Mouse (Mus musculus) A20 (cell line): ENCODE measurements at regions not wholly inside any gene's neighbourhood (a gene's known extent, or its start where the extent isn't known, plus 50 kb on each side); places are given as distances from the start of the nearest gene placed in this dataset.

ENCODE experiments used
- DNase-seq: peaks from one replicate; pipeline ENCODE4 v3.0.0-alpha.2; 2011; ENCODE audit warnings: low read depth, low spot score

GRCm38 (mm10) chr11:57958233-57958632, 50.6 kb upstream of the Larp1 start:
- DNase-seq = peak; percentile 29

DNA sequence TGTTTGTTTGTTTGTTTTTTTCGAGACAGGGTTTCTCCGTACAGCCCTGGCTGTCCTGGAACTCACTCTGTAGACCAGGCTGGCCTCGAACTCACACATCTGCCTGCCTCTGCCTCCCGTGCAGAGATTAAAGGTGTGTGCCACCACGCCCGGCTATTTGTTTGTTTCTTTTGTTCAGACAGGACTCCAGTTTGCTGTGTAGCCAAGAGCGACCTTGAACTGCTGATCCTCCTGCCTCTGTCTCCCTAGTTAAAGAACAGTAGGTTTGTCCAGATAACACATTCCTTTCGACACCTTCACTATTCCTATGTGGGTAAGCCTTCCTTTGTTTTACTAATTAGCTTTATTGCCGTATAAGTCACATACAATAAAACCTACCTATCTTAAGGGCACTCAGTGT, 52.0 kb upstream of the Larp1 start:
- DNase-seq = no peak

DNA sequence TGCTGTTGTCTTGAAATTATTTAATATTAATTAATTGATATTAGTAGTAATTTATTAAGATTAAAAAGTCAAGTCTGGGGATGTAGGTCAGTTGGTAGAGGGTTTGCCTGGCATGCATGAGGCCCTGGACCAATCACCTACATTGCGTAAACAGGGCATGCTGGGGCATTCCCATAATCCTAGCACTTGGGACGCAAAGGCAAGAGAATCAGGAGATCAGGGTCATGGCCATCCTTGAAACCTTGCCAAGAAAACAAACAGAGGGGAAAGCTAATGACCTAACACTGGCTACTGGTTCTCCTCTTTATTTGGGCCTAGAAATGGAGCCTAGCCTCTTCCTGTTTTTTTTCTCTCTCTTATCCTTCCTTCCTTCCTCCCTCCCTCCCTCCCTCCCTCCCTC, 52.8 kb upstream of the Larp1 start:
- DNase-seq = no peak

DNA sequence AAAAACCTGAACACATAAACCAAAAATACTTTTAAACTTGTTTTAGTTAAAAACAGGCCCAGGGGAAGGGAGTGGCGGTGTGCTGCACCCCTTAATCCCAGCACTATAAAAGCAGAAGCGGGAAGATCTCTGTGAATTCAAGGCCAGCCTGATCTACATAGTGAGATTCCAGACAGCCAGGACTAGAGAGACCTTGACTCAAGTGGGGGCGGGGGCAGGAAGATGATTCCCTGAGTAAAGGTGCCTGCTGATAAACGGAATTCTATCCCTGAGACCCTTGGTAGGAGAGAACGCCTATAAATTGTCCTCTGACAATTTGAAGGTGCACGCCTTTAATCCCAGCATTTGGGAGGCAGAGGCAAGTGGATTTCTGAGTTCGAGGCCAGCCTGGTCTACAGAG, 53.4 kb upstream of the Larp1 start:
- no peak for DNase-seq

GRCm38 (mm10) chr11:57954510-57955184, 54.2 kb upstream of the Larp1 start:
- no peak for DNase-seq

DNA sequence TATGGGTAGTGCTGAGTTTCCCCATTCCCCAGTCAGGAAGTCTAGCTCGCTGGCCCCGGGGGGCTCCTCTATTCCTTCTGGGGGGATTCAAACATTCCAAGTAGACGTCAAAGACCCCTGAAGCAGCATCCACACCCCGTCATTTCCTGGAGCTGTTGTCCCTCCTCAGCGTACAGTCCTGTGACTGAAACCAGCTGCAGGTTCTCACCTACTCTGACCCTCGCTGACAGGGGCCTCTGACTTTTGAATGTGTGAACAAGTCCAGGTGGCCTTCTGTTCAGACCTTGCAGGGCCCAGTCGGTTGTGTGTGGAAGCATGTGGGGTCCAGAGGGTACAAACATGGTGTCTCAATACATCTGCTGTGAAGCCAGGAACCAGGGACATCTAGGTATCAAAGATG, 55.2 kb upstream of the Larp1 start:
- no peak for DNase-seq

DNA sequence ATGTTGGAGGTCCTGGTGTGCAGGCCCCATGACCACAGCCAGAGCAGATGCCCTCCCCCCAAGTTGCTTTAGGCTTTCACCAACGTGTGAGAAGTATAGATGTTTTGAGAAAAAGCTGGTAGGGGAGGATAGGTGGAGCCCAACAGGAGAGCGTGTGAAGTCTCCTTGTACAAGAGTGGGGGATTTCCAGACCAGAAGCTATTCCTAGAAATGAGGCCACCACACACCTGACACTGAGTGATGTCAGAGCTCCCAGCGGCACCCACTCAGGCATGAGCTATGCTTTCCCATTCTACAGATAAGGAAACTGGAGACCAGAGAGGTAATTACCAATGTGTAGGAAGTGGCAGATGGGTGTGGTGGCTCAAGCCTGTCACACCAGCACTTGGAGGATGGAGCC, 56.2 kb upstream of the Larp1 start:
- DNase-seq = peak; percentile 66

- DNase-seq = peak; percentile 73
These were observed 57.1 kb upstream of the Larp1 start for GRCm38 (mm10) chr11:57951541-57952326.

DNA sequence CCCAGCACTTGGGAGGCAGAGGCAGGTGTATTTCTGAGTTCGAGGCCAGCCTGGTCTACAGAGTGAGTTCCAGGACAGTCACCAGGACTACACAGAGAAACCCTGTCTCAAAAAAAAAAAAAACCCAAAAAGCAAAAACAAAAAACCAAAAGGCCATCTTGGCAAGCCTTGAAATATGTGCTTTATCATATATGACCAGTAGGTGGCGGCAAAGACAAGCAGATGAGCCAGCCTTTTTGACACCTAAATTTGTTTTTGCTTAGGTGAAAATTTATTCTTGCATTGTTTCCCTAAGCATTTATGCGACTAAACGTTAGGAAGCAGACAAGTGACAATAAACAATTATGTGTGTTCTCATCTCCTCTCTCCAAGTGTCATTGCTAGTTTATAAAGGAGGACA, 57.9 kb upstream of the Larp1 start:
- DNase-seq = peak; percentile 82

DNA sequence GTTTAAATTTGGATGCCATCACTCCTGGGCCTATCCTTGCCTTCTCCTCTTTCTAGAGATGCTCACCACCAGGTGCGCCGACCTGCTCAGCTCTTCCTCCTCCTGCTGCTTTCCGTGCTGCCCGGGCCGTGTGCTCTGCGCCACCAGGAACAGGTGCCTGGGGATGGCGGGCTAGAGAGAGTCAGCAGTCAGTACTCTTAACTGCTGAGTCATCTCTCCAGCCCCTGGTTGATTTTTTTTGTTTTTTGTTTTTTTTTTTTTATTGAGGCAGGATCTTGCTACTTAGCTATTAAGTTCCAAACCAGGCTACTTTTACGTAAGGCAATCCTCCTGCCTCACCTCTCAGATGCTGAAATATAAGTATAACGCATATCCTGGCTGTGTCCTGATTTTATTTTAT, 59.8 kb upstream of the Larp1 start:
- DNase-seq = no peak

DNA sequence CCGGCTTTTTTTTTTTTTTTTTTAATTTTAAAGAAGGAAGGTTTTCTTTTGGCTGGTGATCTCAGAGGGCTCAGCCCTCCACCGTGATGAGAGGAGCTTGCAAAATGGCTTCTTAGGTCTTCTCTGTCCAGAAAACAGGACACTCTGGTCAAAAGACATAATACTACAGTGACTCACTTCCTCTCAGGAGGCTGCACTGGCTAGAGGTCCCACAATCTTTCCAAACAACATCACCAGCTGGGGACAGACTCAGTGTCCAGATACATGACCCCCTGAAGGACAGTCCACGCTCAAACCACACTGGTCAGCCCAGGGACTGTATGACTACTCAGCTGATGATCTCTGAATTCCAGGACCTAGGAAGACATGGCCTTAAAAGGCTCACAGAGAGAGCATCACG, 61.5 kb upstream of the Larp1 start:
- no peak for DNase-seq

DNA sequence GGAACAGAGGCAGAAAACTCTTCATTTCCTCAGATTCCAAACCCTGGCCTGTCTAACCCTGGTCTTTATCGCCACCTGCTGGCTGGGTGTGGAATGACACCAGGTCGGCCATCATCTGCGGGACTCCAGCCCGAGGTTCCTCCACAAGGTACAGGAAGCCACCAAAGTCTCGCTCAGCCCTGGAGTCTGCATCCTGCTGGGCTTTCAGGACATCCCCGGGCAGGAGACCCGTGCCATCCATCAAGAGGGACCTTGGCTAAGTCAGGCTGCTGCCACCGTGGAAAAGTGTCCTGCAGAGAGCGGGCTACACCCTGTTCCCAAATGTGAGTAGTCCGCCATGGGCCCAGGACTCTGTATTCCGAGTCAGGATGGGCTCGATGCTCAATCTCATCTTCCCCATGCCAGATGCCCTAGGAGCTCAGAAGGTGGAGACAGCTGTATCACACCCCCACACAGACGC, 74.4 kb upstream of the Larp1 start:
- DNase-seq = peak; percentile 78

- DNase-seq = no peak
These were observed 75.8 kb upstream of the Larp1 start for GRCm38 (mm10) chr11:57933065-57933464.

DNA sequence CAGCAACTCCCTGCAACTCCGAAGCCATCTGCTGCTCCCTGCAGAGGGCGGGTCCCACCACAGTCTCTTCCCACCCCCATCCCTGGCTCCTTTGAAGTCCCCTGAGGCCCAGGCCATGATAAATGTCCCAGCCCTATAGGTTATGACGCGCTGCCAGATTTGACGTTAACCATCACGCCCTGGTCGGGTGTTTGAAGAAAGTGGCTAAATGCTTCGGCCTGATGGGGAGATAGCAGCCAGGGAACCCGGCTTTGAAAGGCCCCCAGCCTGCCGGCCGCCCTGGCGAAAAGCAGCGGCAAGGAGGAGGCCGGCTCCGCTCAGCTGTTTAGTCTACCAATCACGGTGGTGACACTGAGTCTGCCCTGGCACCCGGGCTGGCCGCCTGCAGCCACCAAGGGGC, 79.4 kb upstream of the Larp1 start:
- no peak for DNase-seq

- peak; percentile 34 for DNase-seq
These were observed 87.6 kb upstream of the Hand1 start for GRCm38 (mm10) chr11:57920263-57920662.

GRCm38 (mm10) chr11:57918447-57919059, 85.9 kb upstream of the Hand1 start:
- no peak for DNase-seq

- DNase-seq = peak; percentile 49
These were observed 85.4 kb upstream of the Hand1 start for GRCm38 (mm10) chr11:57917974-57918373.

- no peak for DNase-seq
These were observed 83.4 kb upstream of the Hand1 start for GRCm38 (mm10) chr11:57916016-57916415.

- DNase-seq = no peak
These were observed 81.4 kb upstream of the Hand1 start for GRCm38 (mm10) chr11:57913801-57914560.

DNA sequence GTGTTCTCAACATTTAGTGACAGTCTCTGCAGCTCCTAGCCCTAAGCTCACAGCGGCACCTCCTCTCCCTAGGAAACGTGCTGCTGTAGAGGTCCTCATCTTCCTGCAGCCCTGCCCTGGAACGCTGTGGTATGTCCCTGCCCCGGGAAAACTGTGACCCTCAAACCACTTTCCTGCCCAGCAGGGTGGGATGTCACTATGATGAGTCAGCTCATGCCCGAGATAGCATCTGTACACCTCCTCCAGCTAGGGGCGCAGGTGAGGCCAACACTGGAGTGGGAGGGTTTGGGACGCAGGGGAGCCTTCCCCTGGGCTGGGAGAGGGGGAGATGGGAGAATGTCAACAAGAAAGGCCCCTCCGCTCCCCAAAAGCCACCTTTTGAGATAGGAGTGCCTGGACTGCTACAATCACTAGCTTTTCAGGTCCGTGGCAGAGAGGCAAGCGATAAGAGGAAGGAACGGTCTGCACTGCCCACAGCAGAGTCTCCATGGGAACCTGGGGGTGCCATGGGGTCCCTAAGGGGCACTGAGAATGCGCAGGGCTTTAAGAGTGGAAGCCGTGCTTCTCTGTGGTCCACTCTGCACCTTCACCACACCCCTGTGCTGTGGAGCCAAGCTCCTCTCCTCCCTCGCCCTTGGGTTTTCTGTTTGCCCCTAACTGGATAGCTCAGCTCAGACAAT, 80.5 kb upstream of the Hand1 start:
- DNase-seq = no peak

GRCm38 (mm10) chr11:57911698-57912283, 79.2 kb upstream of the Hand1 start:
- no peak for DNase-seq
